Mouse (Mus musculus) spleen, adult 2 months (tissue): Measurements from ENCODE around the gene Nexn. TPM values are rescaled to one million over a fixed set of nuclear protein-coding genes. Genes with fewer than 3 reads are reported as not detected.
"Not testable (repeated sequence)": the region's sequence is repeated elsewhere in the genome, so short reads cannot be mapped to it uniquely, and the experiment has no call there.

Experiments
- DNase-seq, 2 experiments: peaks; one replicate each; pipeline versions ENCODE4 v3.0.0 to v3.0.0-alpha.2; 2012 to 2021; ENCODE audit warnings: low spot score in 2 of 2, low read depth in 1 of 2
- H3K27ac ChIP-seq: fragments of 200-500 bp; 2 replicates; pipeline ENCODE4 v1.5.1; 2012; ENCODE audit warnings: low read length, inconsistent platforms; ENCODE audit not compliant: insufficient read depth
- H3K27me3 ChIP-seq: fragments of 200-500 bp; 2 replicates; pipeline ENCODE4 v1.6.1; 2012; ENCODE audit warnings: mild to moderate bottlenecking, moderate library complexity, low read length, inconsistent platforms; ENCODE audit not compliant: control insufficient read depth, insufficient read depth
- H3K36me3 ChIP-seq: fragments of 200-500 bp; 2 replicates; pipeline ENCODE4 v1.6.1; 2012; ENCODE audit warnings: mild to moderate bottlenecking, low read length, inconsistent platforms; ENCODE audit not compliant: control insufficient read depth, insufficient read depth
- H3K4me1 ChIP-seq: fragments of 200-500 bp; 2 replicates; pipeline ENCODE4 v1.6.1; 2011; ENCODE audit warnings: inconsistent platforms; ENCODE audit not compliant: control insufficient read depth, insufficient read depth, insufficient read length
- H3K4me3 ChIP-seq: fragments of 200-500 bp; 2 replicates; pipeline ENCODE4 v1.5.1; 2011; ENCODE audit warnings: mild to moderate bottlenecking, inconsistent platforms; ENCODE audit not compliant: insufficient read depth, insufficient read length; ENCODE audit errors: extremely low read depth
- CTCF ChIP-seq: fragments of 200-500 bp; IDR thresholded peaks from 2 replicates; pipeline ENCODE4 v1.5.1; 2011; ENCODE audit warnings: mild to moderate bottlenecking, inconsistent platforms; ENCODE audit not compliant: insufficient read depth, insufficient read length, insufficient replicate concordance; ENCODE audit errors: extremely low read depth
- POLR2A ChIP-seq: fragments of 200-500 bp; IDR thresholded peaks from 2 replicates; pipeline ENCODE4 v1.6.1; 2011; ENCODE audit warnings: low read depth, low read length, inconsistent platforms
- WGBS: fragments of 180-500 bp; shearing (Covaris S2); methylation state at CpG from one replicate; pipeline ENCODE4 v1.1.7; 2018; 5-methylcytosine and 5-hydroxymethylcytosine counted together
- polyA plus RNA-seq: library from polyadenylated mRNA; depleted of rRNA; stranded (reverse); fragments of >200 nt; gene quantifications from 2 replicates; pipeline ENCODE4 v1.2.3, GENCODE M21; 2012

Gene Nexn
- polyA plus RNA-seq, 1 experiment = 0.18 TPM

- TF ChIP-seq POLR2A (no peak), CTCF (no peak)
- H3K4me1 ChIP-seq = no peaks in the 10 kb centered on the region; the same call in 1 of the 2 replicates
- 92% methylated on average over 1 of the region's 1 CpGs for WGBS
- H3K27me3 ChIP-seq = peaks cover 2% of the 10 kb centered on the region
- no peaks in the 10 kb centered on the region for H3K36me3 ChIP-seq
- no peak overlapping the region for H3K27ac ChIP-seq
- no peak overlapping the region for H3K4me3 ChIP-seq
- DNase-seq = no peak
Observed at GRCm38 (mm10) chr3:152260362-152260761, 5.8 kb downstream of the Nexn start.

GRCm38 (mm10) chr3:152259409-152259808, 6.7 kb downstream of the Nexn start:
- not testable (repeated sequence) for H3K4me1 ChIP-seq, H3K27ac ChIP-seq, H3K36me3 ChIP-seq, H3K4me3 ChIP-seq, H3K27me3 ChIP-seq
- 28% methylated on average over 8 of the region's 9 CpGs for WGBS
- peak; percentile 40; the same call in 1 of the 2 replicates for TF ChIP-seq CTCF
- DNase-seq = peak; percentile 12 to 47

DNA sequence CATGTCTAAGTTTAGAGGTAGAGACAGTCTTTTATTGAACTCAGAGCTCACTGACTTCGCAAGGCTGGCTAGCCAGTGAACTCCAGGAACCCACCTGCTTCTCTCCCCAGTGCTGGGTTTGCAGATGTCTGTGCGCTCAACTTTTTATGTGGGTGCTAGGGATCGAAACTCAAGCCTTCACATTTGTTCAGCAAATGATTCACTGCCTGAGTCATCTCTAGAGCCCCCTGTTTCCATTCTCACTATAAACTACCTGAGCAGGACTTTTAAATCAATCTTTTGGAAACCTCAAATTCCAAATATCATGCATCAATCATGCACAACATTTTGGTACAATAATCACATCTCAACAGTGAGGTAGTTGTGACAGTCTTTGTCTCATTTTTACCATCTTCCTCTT, 8.6 kb downstream of the Nexn start:
- H3K4me1 ChIP-seq = no peaks in the 10 kb centered on the region; the same call in 1 of the 2 replicates
- DNase-seq = no peak
- 80% methylated on average over 3 of the region's 3 CpGs for WGBS

GRCm38 (mm10) chr3:152250487-152250886, 15.7 kb downstream of the Nexn start:
- no peak overlapping the region for H3K27ac ChIP-seq
- WGBS = 93% methylated on average over 1 of the region's 1 CpGs

More for the DNA sequence above, 8.6 kb downstream of the Nexn start:
- TF ChIP-seq CTCF (no peak), POLR2A (no peak)
- no peak overlapping the region for H3K4me3 ChIP-seq
- no peaks in the 10 kb centered on the region for H3K27me3 ChIP-seq
- H3K27ac ChIP-seq = no peak overlapping the region
- H3K36me3 ChIP-seq = no peaks in the 10 kb centered on the region

DNA sequence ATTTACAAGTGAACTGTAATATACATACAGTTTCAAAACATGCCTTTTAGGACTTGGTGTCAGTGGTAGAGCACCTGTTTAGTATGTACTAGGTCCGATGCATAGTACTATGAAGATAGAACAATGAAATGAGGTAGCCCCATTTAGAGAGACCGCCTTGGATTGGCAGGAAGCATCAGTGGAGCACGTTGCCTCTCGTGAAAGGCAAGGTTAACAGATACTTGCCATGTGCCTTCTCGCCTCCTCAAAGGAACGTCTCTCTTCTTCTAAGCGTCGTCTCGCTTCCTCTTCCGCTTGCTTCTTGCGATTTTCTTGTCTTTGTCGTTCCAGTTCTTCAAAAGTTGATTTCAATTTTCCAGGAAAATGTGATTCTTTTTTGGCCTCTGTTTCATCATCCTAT, 18.4 kb downstream of the Nexn start:
- H3K27ac ChIP-seq = no peak overlapping the region

More at GRCm38 (mm10) chr3:152250487-152250886, 15.7 kb downstream of the Nexn start:
- H3K4me3 ChIP-seq = no peak overlapping the region
- no peak for DNase-seq
- no peaks in the 10 kb centered on the region for H3K36me3 ChIP-seq
- H3K27me3 ChIP-seq = no peaks in the 10 kb centered on the region
- H3K4me1 ChIP-seq = no peaks in the 10 kb centered on the region
- TF ChIP-seq CTCF = no peak
- TF ChIP-seq POLR2A = no peak

DNA sequence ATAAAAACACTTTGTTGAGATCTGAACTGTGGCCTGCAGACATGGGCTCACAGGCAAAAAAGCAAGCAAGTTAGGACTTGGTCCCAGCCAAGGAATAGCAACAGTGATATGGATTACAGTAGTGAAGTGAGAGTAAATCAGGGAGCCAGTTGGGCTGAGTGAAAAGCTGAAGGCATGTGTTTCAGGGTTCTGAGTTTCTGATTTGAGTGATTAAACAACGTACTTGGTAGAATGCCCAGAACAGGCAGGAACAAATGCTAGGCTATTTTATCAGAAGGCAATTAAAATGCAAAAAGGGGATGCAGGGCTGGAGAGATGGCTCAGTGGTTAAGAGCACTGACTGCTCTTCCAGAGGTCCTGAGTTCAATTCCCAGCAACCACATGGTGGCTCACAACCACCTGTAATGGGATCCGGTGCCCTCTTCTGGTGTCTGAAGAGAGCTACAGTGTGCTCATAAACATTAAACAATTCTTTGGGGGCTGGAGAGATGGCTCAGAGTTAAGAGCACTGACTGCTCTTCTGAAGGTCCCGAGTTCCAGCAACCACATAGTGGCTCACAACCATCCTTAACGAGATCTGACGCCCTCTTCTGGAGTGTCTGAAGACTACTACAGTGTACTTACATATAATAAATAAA, 20.8 kb downstream of the Nexn start:
- TF ChIP-seq CTCF (no peak), POLR2A (no peak)

More for the DNA sequence above, 18.4 kb downstream of the Nexn start:
- no peak for DNase-seq
- H3K27me3 ChIP-seq = no peaks in the 10 kb centered on the region
- no peak for TF ChIP-seq POLR2A
- no peak for TF ChIP-seq CTCF
- 84% methylated on average over 12 of the region's 12 CpGs for WGBS
- H3K4me3 ChIP-seq = no peak overlapping the region
- H3K4me1 ChIP-seq = no peaks in the 10 kb centered on the region
- no peaks in the 10 kb centered on the region for H3K36me3 ChIP-seq

DNA sequence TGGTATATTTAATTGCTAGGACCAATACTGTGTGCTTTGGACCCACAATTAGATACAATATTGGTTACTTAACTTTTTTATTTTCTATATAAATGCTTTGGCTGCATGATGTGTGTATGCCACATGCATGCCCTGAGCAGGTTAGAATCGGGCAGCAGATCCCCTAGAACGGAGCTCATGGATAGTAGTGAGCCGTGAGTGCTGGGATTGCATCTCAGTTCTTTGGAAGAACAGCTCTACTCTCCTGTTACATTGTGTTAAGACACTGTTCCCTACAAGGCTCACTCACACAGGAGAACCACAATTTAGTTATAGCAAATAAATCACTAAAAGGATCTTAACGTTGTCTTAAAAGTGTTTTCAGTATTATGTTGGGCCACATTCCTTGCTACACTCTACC, 22.8 kb downstream of the Nexn start:
- WGBS = 80% methylated on average over 4 of the region's 4 CpGs

More for the DNA sequence above, 20.8 kb downstream of the Nexn start:
- no peaks in the 10 kb centered on the region for H3K27me3 ChIP-seq
- WGBS = 85% methylated on average over 5 of the region's 5 CpGs
- H3K36me3 ChIP-seq = no peaks in the 10 kb centered on the region
- no peaks in the 10 kb centered on the region for H3K4me1 ChIP-seq
- H3K4me3 ChIP-seq = no peak overlapping the region
- no peak for DNase-seq
- no peak overlapping the region for H3K27ac ChIP-seq

More for the DNA sequence above, 22.8 kb downstream of the Nexn start:
- no peak for TF ChIP-seq POLR2A
- no peak for TF ChIP-seq CTCF
- Histone ChIP-seq H3K36me3 (no peaks in the 10 kb centered on the region; the same call in 1 of the 2 replicates), H3K27me3 (no peaks in the 10 kb centered on the region), H3K4me1 (no peaks in the 10 kb centered on the region), H3K27ac (no peak overlapping the region), H3K4me3 (no peak overlapping the region)
- DNase-seq = no peak
